Mouse (Mus musculus): Measurements from ENCODE around the gene Rsad1. TPM values are rescaled to one million over a fixed set of nuclear protein-coding genes. Genes with fewer than 3 reads are reported as not detected.

Gene Rsad1
- polyA plus RNA-seq, 1 experiment from 2014 or later = 2.0 TPM

DNA sequence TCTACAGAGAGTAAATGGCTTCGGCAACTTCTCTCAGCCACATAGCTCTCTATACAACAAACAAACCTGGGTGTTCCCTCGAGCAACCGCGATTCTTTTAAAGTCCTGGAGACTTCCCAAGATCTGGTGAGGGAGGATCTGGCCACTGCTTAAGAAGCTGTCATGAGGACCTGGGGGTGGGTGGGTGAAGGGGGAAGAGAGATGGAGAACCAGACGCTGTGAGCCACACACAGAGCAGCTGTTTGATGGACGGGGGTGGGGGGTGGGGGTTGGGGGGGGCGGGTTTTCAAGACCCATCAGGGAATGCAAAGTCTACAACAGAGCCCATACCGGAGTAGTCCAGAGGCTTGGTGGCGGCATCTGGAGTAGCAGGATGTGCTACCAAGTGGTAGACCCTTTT is 35.6 kb downstream of the Rsad1 start:
- no peak overlapping the region for H3K4me3 ChIP-seq
- ATAC-seq = no peak

DNA sequence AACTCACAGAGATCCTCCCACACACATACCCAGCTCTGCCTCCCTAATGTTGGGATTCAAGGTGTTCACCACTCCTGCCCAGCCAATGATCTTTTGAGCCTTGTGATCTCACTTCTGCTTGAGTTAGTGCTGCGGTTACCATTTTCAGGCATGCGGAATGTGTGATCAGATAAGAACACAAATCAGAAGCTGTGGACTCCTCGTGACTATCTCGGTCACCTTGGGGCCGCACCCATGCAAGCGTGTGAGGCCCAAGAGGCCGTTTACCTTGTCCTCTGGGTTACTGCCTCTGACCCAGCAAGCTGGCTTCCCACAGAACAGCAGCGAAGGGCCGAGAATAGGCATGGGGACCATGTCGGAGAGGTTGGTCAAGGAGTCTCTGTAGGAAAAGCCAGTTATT is 40.1 kb downstream of the Rsad1 start:
- no peaks in the 10 kb centered on the region for H3K4me1 ChIP-seq
- 66% methylated on average over 10 of the region's 10 CpGs for WGBS (ENCODE audit: insufficient replicate concordance)
- no peak for ATAC-seq

More for the DNA sequence above, 35.6 kb downstream of the Rsad1 start:
- H3K9me3 ChIP-seq (replicated peaks) = no peaks in the 10 kb centered on the region
- 58% methylated on average over 9 of the region's 9 CpGs for WGBS (ENCODE audit: insufficient replicate concordance)
- H3K27ac ChIP-seq = no peak overlapping the region
- H3K36me3 ChIP-seq = no peaks in the 10 kb centered on the region
- peaks cover 17% of the 10 kb centered on the region for H3K27me3 ChIP-seq (replicated peaks)
- no peak overlapping the region for H3K4me2 ChIP-seq
- H3K9ac ChIP-seq = no peak overlapping the region
- no peaks in the 10 kb centered on the region for H3K4me1 ChIP-seq

DNA sequence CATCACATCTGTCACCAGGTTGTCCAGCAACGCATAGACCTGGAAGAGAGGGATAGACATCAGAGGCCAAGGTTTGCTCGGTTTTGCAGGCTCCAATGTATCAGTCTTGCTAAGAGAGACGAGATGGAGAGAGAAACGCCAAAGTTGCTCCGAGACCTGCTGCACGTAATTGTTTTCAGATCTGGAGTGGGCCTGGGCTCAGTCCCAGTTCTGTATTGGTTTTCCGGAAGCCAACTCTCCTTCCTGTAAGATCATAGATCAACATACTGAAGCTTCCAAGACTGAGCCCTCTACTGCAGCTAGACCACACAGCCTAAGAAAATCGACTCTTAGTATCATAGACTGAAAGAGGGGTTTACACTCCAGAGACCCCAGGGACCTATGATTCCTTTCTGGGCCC is 47.6 kb downstream of the Rsad1 start:
- H3K36me3 ChIP-seq = no peaks in the 10 kb centered on the region
- H3K4me3 ChIP-seq = no peak overlapping the region
- peaks cover 82% of the 10 kb centered on the region for H3K27me3 ChIP-seq (replicated peaks)
- no peak overlapping the region for H3K4me2 ChIP-seq
- 0 out of 2 replicates have a peak, but pooled peaks cover 6% of the 10 kb centered on the region for H3K4me1 ChIP-seq
- WGBS (ENCODE audit: insufficient replicate concordance) = 63% methylated on average over 8 of the region's 8 CpGs
- no peak overlapping the region for H3K27ac ChIP-seq
- no peaks in the 10 kb centered on the region for H3K9me3 ChIP-seq (replicated peaks)
- no peak for ATAC-seq
- no peak overlapping the region for H3K9ac ChIP-seq

More for the DNA sequence above, 40.1 kb downstream of the Rsad1 start:
- no peak overlapping the region for H3K4me3 ChIP-seq
- H3K27me3 ChIP-seq (replicated peaks) = peaks cover 29% of the 10 kb centered on the region
- H3K9ac ChIP-seq = no peak overlapping the region
- H3K4me2 ChIP-seq = no peak overlapping the region
- H3K36me3 ChIP-seq = no peaks in the 10 kb centered on the region
- H3K27ac ChIP-seq = no peak overlapping the region
- no peaks in the 10 kb centered on the region for H3K9me3 ChIP-seq (replicated peaks)

DNA sequence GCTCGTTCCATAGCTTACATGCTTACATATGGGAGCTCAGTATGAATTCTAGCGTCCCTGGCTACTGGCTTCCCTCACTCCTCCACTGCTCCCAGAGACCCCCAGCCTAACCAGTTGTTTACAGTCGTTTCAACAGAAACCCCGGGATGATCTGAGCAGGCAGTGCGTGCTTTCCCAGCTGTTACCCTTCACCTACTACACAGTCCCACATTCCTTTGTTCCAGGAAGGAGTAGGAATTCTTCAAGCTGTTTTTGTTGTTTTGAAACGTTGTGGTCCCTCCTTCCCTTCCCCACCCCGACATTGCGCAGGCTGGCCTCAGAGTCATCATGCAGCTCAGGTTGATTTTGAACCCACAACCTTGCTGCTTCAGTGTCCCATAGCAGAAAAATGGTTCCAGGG is 48.7 kb downstream of the Rsad1 start:
- no peak for ATAC-seq
- Histone ChIP-seq H3K4me3 (no peak overlapping the region), H3K36me3 (no peaks in the 10 kb centered on the region), H3K27me3 (replicated peaks) (peaks cover 84% of the 10 kb centered on the region), H3K27ac (no peak overlapping the region), H3K9me3 (replicated peaks) (no peaks in the 10 kb centered on the region), H3K4me1 (0 out of 2 replicates have a peak, but pooled peaks cover 6% of the 10 kb centered on the region), H3K4me2 (peak overlapping the region; percentile 53; the same call in 1 of the 2 replicates), H3K9ac (no peak overlapping the region)
- WGBS (ENCODE audit: insufficient replicate concordance) = 25% methylated on average over 8 of the region's 8 CpGs

DNA sequence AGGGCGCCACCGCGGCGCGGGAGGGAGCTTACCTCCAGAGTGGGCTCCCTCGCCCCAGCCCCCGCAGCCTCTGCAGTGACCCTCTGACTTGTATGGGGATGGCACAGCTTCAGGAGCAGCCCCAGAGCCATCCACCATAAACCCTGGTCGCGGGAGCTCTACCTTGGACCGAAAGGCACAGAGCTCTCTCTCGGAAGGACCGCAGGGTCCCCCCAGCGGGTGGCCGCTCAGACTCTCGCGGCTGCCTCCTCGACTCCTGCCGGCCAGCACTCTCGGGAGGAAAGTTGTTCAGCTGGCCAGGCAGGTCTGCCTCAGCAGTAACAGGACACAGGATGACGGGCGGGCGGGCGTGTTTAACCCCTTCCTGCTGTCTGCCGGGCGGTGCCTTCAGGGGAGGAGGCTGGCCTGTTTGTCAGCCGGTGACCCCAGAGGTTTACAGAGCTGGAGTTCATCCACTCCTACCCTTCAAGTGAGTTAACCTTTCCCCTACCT is 49.3 kb downstream of the Rsad1 start, which contains the start of gene Epn3:
Gene Epn3, minus strand, starts transcription at position 314 of the 492 bp plus-strand sequence.
- peaks cover 89% of the 10 kb centered on the region for H3K27me3 ChIP-seq (replicated peaks)
- H3K9ac ChIP-seq = no peak within 1 kb of the TSS

DNA sequence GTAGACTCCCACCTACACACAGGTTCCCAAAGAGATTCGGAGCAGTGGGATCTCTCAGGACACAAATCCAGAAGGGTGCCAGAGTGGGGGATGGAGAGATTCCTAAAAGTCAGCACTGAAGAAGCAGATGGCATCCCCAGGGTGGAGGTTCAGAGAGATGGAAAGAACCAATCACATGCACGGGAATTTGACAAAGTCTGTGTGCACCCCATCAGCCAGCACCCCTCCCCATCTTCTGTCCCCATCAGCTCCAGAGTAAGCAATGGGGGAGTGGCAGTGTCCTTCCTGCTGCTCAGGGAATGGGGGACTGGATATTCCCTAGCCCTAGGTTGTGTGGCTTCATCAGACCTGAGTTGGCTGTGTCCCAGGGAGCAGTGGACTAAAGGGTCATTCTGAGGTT is 50.0 kb downstream of the Rsad1 start:
- no peaks in the 10 kb centered on the region for H3K36me3 ChIP-seq
- no peak for ATAC-seq
- H3K27me3 ChIP-seq (replicated peaks) = peaks cover 93% of the 10 kb centered on the region
- 0 out of 2 replicates have a peak, but pooled peaks cover 6% of the 10 kb centered on the region for H3K4me1 ChIP-seq
- no peak overlapping the region for H3K27ac ChIP-seq
- 15% methylated on average over 2 of the region's 2 CpGs for WGBS (ENCODE audit: insufficient replicate concordance)
- no peak overlapping the region for H3K4me2 ChIP-seq
- H3K9ac ChIP-seq = no peak overlapping the region
- H3K9me3 ChIP-seq (replicated peaks) = no peaks in the 10 kb centered on the region
- no peak overlapping the region for H3K4me3 ChIP-seq

More for the DNA sequence above, 49.3 kb downstream of the Rsad1 start, which contains the start of gene Epn3:
- Histone ChIP-seq H3K4me2 (peak within 1 kb of the TSS; percentile 53), H3K36me3 (no peaks in the 10 kb centered on the region), H3K4me3 (no peak within 1 kb of the TSS; the same call in 1 of the 2 replicates), H3K27ac (no peak within 1 kb of the TSS), H3K4me1 (0 out of 2 replicates have a peak, but pooled peaks cover 6% of the 10 kb centered on the region), H3K9me3 (replicated peaks) (no peaks in the 10 kb centered on the region)
- 2% methylated on average over 26 of the region's 26 CpGs for WGBS (ENCODE audit: insufficient replicate concordance)
- ATAC-seq = 0 out of 2 replicates have a peak, but pooled peaks have one; percentile 21

DNA sequence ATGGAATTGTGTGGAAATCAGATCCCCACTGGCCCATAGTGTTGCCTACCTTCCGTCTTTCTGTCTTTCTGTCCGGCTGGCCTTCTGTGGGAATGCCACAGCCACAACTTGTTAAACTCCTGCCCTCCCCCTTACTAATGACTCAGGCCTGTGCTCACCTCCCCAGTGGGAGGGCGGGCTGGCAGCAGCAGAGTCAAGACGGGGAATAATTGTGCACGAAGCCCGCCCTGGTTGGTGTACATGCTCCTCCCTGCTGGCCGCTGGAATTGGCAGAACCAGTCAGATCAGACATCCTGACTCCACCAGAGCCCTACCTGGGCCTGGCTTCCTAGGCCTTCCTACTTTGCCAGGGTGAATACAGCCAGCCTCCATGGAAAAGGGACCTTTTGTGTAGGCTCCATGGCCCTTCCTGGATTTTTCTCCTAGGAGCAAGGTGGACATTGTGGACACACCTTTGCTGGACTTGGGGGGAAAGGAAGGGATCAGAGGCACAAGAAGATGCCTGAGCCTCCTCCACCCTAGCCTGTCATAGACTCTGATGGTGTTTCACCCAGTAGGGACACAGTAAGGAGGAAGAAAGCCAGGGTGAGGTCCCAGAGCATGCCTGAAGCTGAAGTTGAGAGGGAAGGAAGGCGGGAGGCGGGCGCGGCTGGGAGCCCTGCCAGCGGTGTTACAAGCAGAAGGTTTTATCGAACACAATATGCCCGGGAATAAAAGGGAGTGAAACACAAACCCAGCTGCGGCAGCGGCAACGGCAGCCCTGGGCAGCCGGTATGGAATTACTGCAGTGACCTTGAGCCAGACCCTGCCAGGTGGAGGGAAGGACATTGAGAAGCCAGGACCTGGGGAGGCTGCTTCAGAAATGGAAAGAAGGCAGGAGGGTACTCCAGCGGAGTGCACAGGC is 50.7 kb downstream of the Rsad1 start:
- Histone ChIP-seq H3K9ac (no peak overlapping the region), H3K4me1 (0 out of 2 replicates have a peak, but pooled peaks cover 6% of the 10 kb centered on the region), H3K27ac (no peak overlapping the region), H3K9me3 (replicated peaks) (no peaks in the 10 kb centered on the region), H3K36me3 (no peaks in the 10 kb centered on the region), H3K4me2 (no peak overlapping the region), H3K4me3 (no peak overlapping the region), H3K27me3 (replicated peaks) (peaks cover 95% of the 10 kb centered on the region)
- no peak for ATAC-seq
- WGBS (ENCODE audit: insufficient replicate concordance) = 30% methylated on average over 19 of the region's 19 CpGs

DNA sequence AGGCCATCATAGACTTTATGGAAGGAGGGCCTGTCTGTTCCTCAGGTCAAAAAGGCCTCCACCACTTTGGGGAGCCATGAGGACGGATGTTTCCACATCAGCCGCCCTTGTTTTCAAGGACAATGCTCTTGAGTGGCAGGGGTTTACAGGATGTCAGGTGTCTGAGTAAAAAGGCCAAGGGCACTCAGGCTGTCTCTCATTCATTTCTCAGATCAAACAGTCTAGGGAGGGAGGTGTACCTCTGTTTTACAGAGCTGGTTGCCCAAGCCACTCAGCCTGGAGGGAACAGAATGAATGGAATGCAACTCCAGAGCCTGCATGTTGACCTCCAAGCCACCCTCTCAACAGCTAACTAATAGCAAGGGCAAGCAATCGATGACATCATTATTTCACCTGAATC is 53.6 kb downstream of the Rsad1 start:
- Histone ChIP-seq H3K9me3 (replicated peaks) (no peaks in the 10 kb centered on the region), H3K4me3 (no peak overlapping the region), H3K27me3 (replicated peaks) (peaks cover 96% of the 10 kb centered on the region), H3K36me3 (no peaks in the 10 kb centered on the region), H3K4me2 (no peak overlapping the region), H3K9ac (no peak overlapping the region), H3K4me1 (peaks cover 15% of the 10 kb centered on the region; the same call in 1 of the 2 replicates), H3K27ac (no peak overlapping the region)
- WGBS (ENCODE audit: insufficient replicate concordance) = 49% methylated on average over 3 of the region's 3 CpGs
- ATAC-seq = no peak

DNA sequence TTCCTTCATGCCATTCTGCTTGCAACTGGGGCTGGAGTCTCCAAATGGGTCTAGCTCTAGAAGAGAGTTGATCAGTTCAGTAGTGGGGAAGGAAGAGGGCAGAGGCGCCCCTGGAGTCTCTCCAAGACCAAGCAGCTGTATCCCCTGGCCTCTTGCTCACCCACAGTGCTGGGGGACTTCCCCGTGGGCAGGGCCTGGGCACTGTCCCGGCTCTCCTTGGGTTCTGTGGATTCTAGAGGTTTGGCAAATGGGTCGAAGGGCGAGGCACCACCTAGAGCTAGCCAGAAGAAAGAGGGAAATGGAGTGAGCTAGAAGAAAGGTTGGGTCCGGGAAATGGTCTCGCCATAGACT is 57.3 kb downstream of the Rsad1 start:
- peaks cover 96% of the 10 kb centered on the region for H3K27me3 ChIP-seq (replicated peaks)

DNA sequence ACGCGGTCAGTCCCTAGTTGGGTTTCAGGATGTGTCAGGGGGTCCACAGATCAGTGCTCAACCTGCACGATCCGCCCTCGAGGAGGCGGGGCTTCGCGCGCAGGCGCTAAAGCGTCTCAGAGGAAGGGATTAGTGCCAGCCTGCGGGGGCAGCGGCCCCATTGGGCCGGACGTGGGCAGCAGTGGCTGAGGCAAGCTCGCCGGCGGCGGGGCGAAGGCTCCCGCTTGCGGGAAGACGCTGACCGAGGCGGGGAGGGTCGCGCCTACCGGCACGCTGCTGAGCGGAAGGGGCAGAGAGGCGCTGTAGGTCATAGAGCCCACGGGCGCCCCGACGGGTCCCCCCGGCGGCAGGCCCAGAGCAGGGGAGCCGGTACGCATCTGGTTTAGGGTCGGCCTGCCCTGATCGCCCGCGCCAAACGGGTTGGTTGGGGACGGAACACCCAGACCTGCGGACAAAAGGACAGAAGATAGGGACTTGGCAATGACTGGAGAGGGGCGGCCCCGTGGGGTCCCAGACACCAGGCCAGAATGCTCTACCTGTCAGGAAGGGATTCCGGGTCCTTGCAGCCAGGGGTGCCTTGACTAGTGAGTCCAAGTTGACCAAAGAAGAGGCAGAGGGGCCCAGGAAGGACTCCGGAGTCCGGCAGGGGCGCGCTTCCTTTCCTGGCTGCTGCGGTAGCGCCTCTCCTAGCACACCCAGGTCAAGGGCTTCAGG is 57.9 kb downstream of the Rsad1 start:
- no peak for ATAC-seq

More for the DNA sequence above, 57.3 kb downstream of the Rsad1 start:
- Histone ChIP-seq H3K9me3 (replicated peaks) (no peaks in the 10 kb centered on the region), H3K4me3 (no peak overlapping the region), H3K4me1 (peaks cover 9% of the 10 kb centered on the region; the same call in 1 of the 2 replicates), H3K9ac (no peak overlapping the region), H3K27ac (no peak overlapping the region), H3K36me3 (no peaks in the 10 kb centered on the region), H3K4me2 (peak overlapping the region; percentile 58; the same call in 1 of the 2 replicates)
- 41% methylated on average over 7 of the region's 7 CpGs for WGBS (ENCODE audit: insufficient replicate concordance)
- no peak for ATAC-seq

More for the DNA sequence above, 57.9 kb downstream of the Rsad1 start:
- Histone ChIP-seq H3K4me2 (peak overlapping the region; percentile 58), H3K27me3 (replicated peaks) (peaks cover 96% of the 10 kb centered on the region), H3K9ac (peak overlapping the region; percentile 3; the same call in 1 of the 2 replicates), H3K27ac (no peak overlapping the region), H3K36me3 (no peaks in the 10 kb centered on the region), H3K9me3 (replicated peaks) (no peaks in the 10 kb centered on the region), H3K4me1 (peaks cover 9% of the 10 kb centered on the region; the same call in 1 of the 2 replicates), H3K4me3 (peak overlapping the region; percentile 43)
- 6% methylated on average over 55 of the region's 55 CpGs for WGBS (ENCODE audit: insufficient replicate concordance)
